Comparison of ENCODE assay signal across 18 mouse cellular contexts in genomic region chr1:164279332-164279731, GRCm38 (mm10). TPM values are rescaled to one million over a fixed set of nuclear protein-coding genes. Genes with fewer than 3 reads are reported as not detected.
DNase-seq lines count a peak whose midpoint lies in the region; ATAC-seq lines count a peak whose summit lies in the region.
"Had no signal": no experiment of that assay in that cellular context is flagged by ENCODE, and none has a peak within 500 bp of the region (broad histone marks: within the 10 kb centered on the region; RNA-seq: fewer than 3 reads in every experiment).

No protein-coding gene starts in this region.

- no peak overlapping the region for H3K27ac ChIP-seq in kidney, embryonic 14.5 days (ENCODE audit: low read depth, low read length)
- H3K27ac ChIP-seq: embryonic facial prominence, embryonic 10.5 days; forebrain, embryonic 13.5 days; heart, embryonic 13.5 days had no signal

- no peak overlapping the region for H3K4me3 ChIP-seq in kidney, embryonic 14.5 days (ENCODE audit: low read length)
- H3K4me3 ChIP-seq: embryonic facial prominence, embryonic 10.5 days; forebrain, embryonic 13.5 days; heart, embryonic 13.5 days had no signal

- no peak overlapping the region for H3K4me2 ChIP-seq in kidney, embryonic 14.5 days (replicated peaks; ENCODE audit: low read depth, low read length)
- H3K4me2 ChIP-seq: forebrain, embryonic 13.5 days; heart, embryonic 13.5 days had no signal

- 71% methylated on average over 4 of the region's 4 CpGs for whole genome bisulfite sequencing in kidney, embryonic 14.5 days

- H3K9ac ChIP-seq in kidney, embryonic 14.5 days (ENCODE audit: low read depth, low read length), result no peak overlapping the region
- H3K9ac ChIP-seq: forebrain, embryonic 13.5 days; forebrain, postnatal 0 days; heart, embryonic 13.5 days had no signal

- no peaks in the 10 kb centered on the region for H3K27me3 ChIP-seq in kidney, embryonic 14.5 days (ENCODE audit: control insufficient read depth, insufficient read depth, low read length)
- H3K27me3 ChIP-seq: forebrain, embryonic 13.5 days; heart, embryonic 13.5 days had no signal

- ATAC-seq in kidney, embryonic 14.5 days (ENCODE audit: low FRiP score, low TSS enrichment), result no peak
- ATAC-seq: activated CD4-positive, CD25-positive, alpha-beta regulatory T cell, adult 4 months; forebrain, embryonic 13.5 days; forebrain, postnatal 0 days; hindbrain, embryonic 16.5 days had no signal

- H3K9me3 ChIP-seq in kidney, embryonic 14.5 days (ENCODE audit: control insufficient read depth, low read length), result no peaks in the 10 kb centered on the region
- H3K9me3 ChIP-seq: embryonic facial prominence, embryonic 10.5 days; forebrain, embryonic 13.5 days; heart, embryonic 13.5 days had no signal

- H3K36me3 ChIP-seq in kidney, embryonic 14.5 days (ENCODE audit: control insufficient read depth, insufficient read depth, low read length), result no peaks in the 10 kb centered on the region
- H3K36me3 ChIP-seq: embryonic facial prominence, embryonic 10.5 days had no signal

- peak; percentile 24 for DNase-seq in R1 (ENCODE audit: low read depth, low spot score)
- DNase-seq in thymus, adult 18-20 months, result peak; percentile 11 to 31
- DNase-seq in thymus, postnatal 14 days, result peak; percentile 62
- DNase-seq in ovary, postnatal 10 days (ENCODE audit: low spot score), result no peak
- no peak for DNase-seq in cerebellum, adult 8-10 months
- DNase-seq: adrenal gland, adult 2 months; adrenal gland, postnatal 25 days; cerebellum, adult 18-20 months; cerebellum, postnatal 10 days; forebrain, postnatal 0 days; gastrocnemius, postnatal 25 days; heart, postnatal 36 days had no signal

- no peaks in the 10 kb centered on the region for H3K4me1 ChIP-seq in kidney, embryonic 14.5 days (ENCODE audit: control insufficient read depth, insufficient read depth, low read length)

RNA-seq across cellular contexts. Expression of gene Ccdc181, which starts 3.9 kb away (rescaled TPM):
- polyA plus RNA-seq in kidney, embryonic 14.5 days (2014; fragmentation: Nextera tagmentation; extraction: Ambion mirVana), result 10.2 and 11.3 TPM in 2 replicates

RNA-seq across cellular contexts. Expression of gene Nme7, which starts 24.6 kb away (rescaled TPM):
- 47.9 and 50.7 TPM in 2 replicates for polyA plus RNA-seq in kidney, embryonic 14.5 days (2014; fragmentation: Nextera tagmentation; extraction: Ambion mirVana)

RNA-seq across cellular contexts. Expression of gene Blzf1, which starts 28.0 kb away (rescaled TPM):
- polyA plus RNA-seq in kidney, embryonic 14.5 days (2014; fragmentation: Nextera tagmentation; extraction: Ambion mirVana), result 23.9 and 25.4 TPM in 2 replicates

RNA-seq across cellular contexts. Expression of gene Slc19a2, which starts 30.5 kb away (rescaled TPM):
- 6.6 and 12.0 TPM in 2 replicates for polyA plus RNA-seq in kidney, embryonic 14.5 days (2014; fragmentation: Nextera tagmentation; extraction: Ambion mirVana)

Comparison
In these comparisons a context has a peak if more than half of its experiments do, and no peak if none do; other contexts are left out.
1. DNase-seq: peak in R1 (single experiment), thymus, adult 18-20 months (2 of 2) and thymus, postnatal 14 days (single experiment); none in ovary, postnatal 10 days (single experiment) and cerebellum, adult 8-10 months (single experiment).